Mouse (Mus musculus): Measurements from ENCODE around the gene Il17re. TPM values are rescaled to one million over a fixed set of nuclear protein-coding genes. Genes with fewer than 3 reads are reported as not detected.

Gene Il17re
- total RNA-seq (2021) = 1 to 10 TPM; 1.2 to 1.5 TPM
- long read RNA-seq, experiment 1 = 0 reads
- long read RNA-seq, experiment 2, partial matches to known transcripts = 0 of 1 reads
- long read RNA-seq, experiment 2, other reads (novel, unspliced or antisense) = 0 of 1 reads

- intact Hi-C loops (cut with DNase I) = no loop called here
- DNase-seq = no peak
These were observed at the start of gene Il17re for GRCm38 (mm10) chr6:113457952-113458534. TSS of gene Il17re (plus strand) at chr6:113458484.

- no peak for DNase-seq
- intact Hi-C loops (cut with DNase I) = no loop called here
These were observed 48.3 kb upstream of the Il17re start for GRCm38 (mm10) chr6:113410001-113410400.

GRCm38 (mm10) chr6:113416416-113416815, 41.9 kb upstream of the Il17re start:
- DNase-seq = no peak

GRCm38 (mm10) chr6:113418441-113419198, 39.7 kb upstream of the Il17re start:
- DNase-seq = peak in 1 of 2 experiments; percentile 13
- intact Hi-C loops (cut with DNase I) = no loop called here

More at GRCm38 (mm10) chr6:113416416-113416815, 41.9 kb upstream of the Il17re start:
- intact Hi-C loops (cut with DNase I) = no loop called here

GRCm38 (mm10) chr6:113419199-113419587, 39.1 kb upstream of the Il17re start, which contains the start of gene Rpusd3:
TSS of gene Rpusd3 (minus strand) at chr6:113419340.
- peak; percentile 100 for DNase-seq
- intact Hi-C loops (cut with DNase I) = no loop called here

GRCm38 (mm10) chr6:113423000-113423399, 35.3 kb upstream of the Il17re start:
- intact Hi-C loops (cut with DNase I) = no loop called here
- no peak for DNase-seq

- intact Hi-C loops (cut with DNase I) = no loop called here
- DNase-seq = no peak
These were observed 34.1 kb upstream of the Il17re start for GRCm38 (mm10) chr6:113424187-113424586.

GRCm38 (mm10) chr6:113426696-113427095, 31.6 kb upstream of the Il17re start:
- no peak for DNase-seq
- intact Hi-C loops (cut with DNase I) = no loop called here

- DNase-seq = peak in 1 of 2 experiments; percentile 56
- intact Hi-C loops (cut with DNase I) = no loop called here
These were observed 30.9 kb upstream of the Il17re start for GRCm38 (mm10) chr6:113427397-113427796.

- intact Hi-C loops (cut with DNase I) = no loop called here
- no peak for DNase-seq
These were observed 30.3 kb upstream of the Il17re start for GRCm38 (mm10) chr6:113428006-113428405.

GRCm38 (mm10) chr6:113429965-113430364, 28.3 kb upstream of the Il17re start:
- intact Hi-C loops (cut with DNase I) = no loop called here
- no peak for DNase-seq

GRCm38 (mm10) chr6:113430846-113431245, 27.4 kb upstream of the Il17re start:
- no peak for DNase-seq
- intact Hi-C loops (cut with DNase I) = no loop called here

GRCm38 (mm10) chr6:113431801-113432200, 26.5 kb upstream of the Il17re start:
- DNase-seq = no peak
- intact Hi-C loops (cut with DNase I) = no loop called here

- intact Hi-C loops (cut with DNase I) = no loop called here
- no peak for DNase-seq
These were observed 24.6 kb upstream of the Il17re start for GRCm38 (mm10) chr6:113433661-113434060.

GRCm38 (mm10) chr6:113434691-113435090, 23.6 kb upstream of the Il17re start:
- no peak for DNase-seq
- intact Hi-C loops (cut with DNase I) = no loop called here

GRCm38 (mm10) chr6:113435664-113436205, 22.5 kb upstream of the Il17re start, which contains the start of gene Cidec:
TSS of gene Cidec (minus strand) at chr6:113435760.
- no peak for DNase-seq
- intact Hi-C loops (cut with DNase I) = no loop called here

GRCm38 (mm10) chr6:113437135-113437534, 21.1 kb upstream of the Il17re start:
- intact Hi-C loops (cut with DNase I) = no loop called here
- no peak for DNase-seq

GRCm38 (mm10) chr6:113438721-113439430, 19.4 kb upstream of the Il17re start:
- DNase-seq = no peak
- intact Hi-C loops (cut with DNase I) = no loop called here

GRCm38 (mm10) chr6:113440686-113441085, 17.6 kb upstream of the Il17re start:
- DNase-seq = no peak
- intact Hi-C loops (cut with DNase I) = no loop called here

GRCm38 (mm10) chr6:113441147-113441680, 17.1 kb upstream of the Il17re start:
- DNase-seq = peak; percentile 66 to 78
- intact Hi-C loops (cut with DNase I) = no loop called here
